Mouse (Mus musculus) kidney, postnatal 0 days (tissue): Measurements from ENCODE around the gene Stub1. TPM values are rescaled to one million over a fixed set of nuclear protein-coding genes. Genes with fewer than 3 reads are reported as not detected.
A peak's percentile ranks its signal among the peaks of the same experiment; 100 is the strongest.

Experiments used
- ATAC-seq: fragments of 200-750 bp; cut with Nextera tagmentation; replicated peaks from 2 replicates; pipeline ENCODE4 v1.8.0; 2017; ENCODE audit warnings: low read depth, moderate number of reproducible peaks, moderate TSS enrichment, moderate library complexity; ENCODE audit not compliant: low FRiP score
- DNase-seq: peaks from one replicate; pipeline ENCODE4 v3.0.0-alpha.2; 2016; ENCODE audit warnings: low spot score
- H3K27ac ChIP-seq: fragments of 300-500 bp; sonication (generic); 2 replicates; pipeline ENCODE4 v1.5.1; 2014; ENCODE audit warnings: mild to moderate bottlenecking
- H3K27me3 ChIP-seq: fragments of 300-500 bp; sonication (generic); 2 replicates; pipeline ENCODE4 v1.6.1; 2014; ENCODE audit warnings: low read length, mixed read lengths; ENCODE audit not compliant: insufficient read depth
- H3K36me3 ChIP-seq: fragments of 300-500 bp; sonication (generic); 2 replicates; pipeline ENCODE4 v1.6.1; 2014; ENCODE audit warnings: low read length, mixed read lengths; ENCODE audit not compliant: insufficient read depth
- H3K4me1 ChIP-seq: fragments of 300-500 bp; sonication (generic); replicated peaks from 2 replicates; pipeline ENCODE4 v1.6.1; 2014; ENCODE audit warnings: antibody characterized with exemption, low read length, mixed read lengths; ENCODE audit not compliant: insufficient read depth
- H3K4me2 ChIP-seq: fragments of 300-500 bp; sonication (generic); 2 replicates; pipeline ENCODE4 v1.6.1; 2014; ENCODE audit warnings: mild to moderate bottlenecking, low read length, moderate library complexity, mixed read lengths
- H3K4me3 ChIP-seq: fragments of 300-500 bp; sonication (generic); replicated peaks from 2 replicates; pipeline ENCODE4 v1.5.1; 2014; ENCODE audit warnings: low read depth, low read length
- H3K9ac ChIP-seq: fragments of 300-500 bp; sonication (generic); 2 replicates; pipeline ENCODE4 v1.6.1; 2014; ENCODE audit warnings: low read depth, low read length
- H3K9me3 ChIP-seq: fragments of 300-500 bp; sonication (generic); replicated peaks from 2 replicates; pipeline ENCODE4 v1.6.1; 2016; ENCODE audit warnings: low read length, inconsistent platforms, mixed read lengths
- CTCF ChIP-seq: IDR thresholded peaks from 2 replicates; pipeline ENCODE4 v1.5.1; 2016; ENCODE audit warnings: antibody characterized with exemption, low read depth, mild to moderate bottlenecking, moderate library complexity
- WGBS: fragments of 180-500 bp; shearing (Covaris S2); extraction: QIAGEN DNeasy Blood & Tissue Kit; methylation state at CpG from one replicate; pipeline ENCODE4 v1.1.7; 2014; 5-methylcytosine and 5-hydroxymethylcytosine counted together
- polyA plus RNA-seq: library from polyadenylated mRNA; unstranded; fragments of >200 nt; fragmentation: Nextera tagmentation; extraction: Ambion mirVana; gene quantifications from 2 replicates; pipeline ENCODE4 v1.2.1, GENCODE M21; 2015

Gene Stub1
- polyA plus RNA-seq: 267 and 287 TPM in 2 replicates

GRCm38 (mm10) chr17:25833291-25833663, at the start of gene Stub1:
Gene Stub1, minus strand, starts transcription at chr17:25833404.
- Histone ChIP-seq H3K27ac (peak within 1 kb of the TSS; percentile 99), H3K9ac (peak within 1 kb of the TSS; percentile 83), H3K9me3 (no peaks in the 10 kb centered on the region), H3K36me3 (peaks cover 21% of the 10 kb centered on the region; the same call in 1 of the 2 replicates), H3K4me1 (peaks cover 57% of the 10 kb centered on the region), H3K4me3 (peak within 1 kb of the TSS; percentile 81), H3K4me2 (peak within 1 kb of the TSS; percentile 92), H3K27me3 (no peaks in the 10 kb centered on the region)
- DNase-seq (peak; percentile 98), ATAC-seq (peak; percentile 74)
- 1% methylated on average over 24 of the region's 24 CpGs for WGBS
- no peak for TF ChIP-seq CTCF

- no peak for DNase-seq
Measured at GRCm38 (mm10) chr17:25882306-25882705, 49.1 kb upstream of the Stub1 start.

GRCm38 (mm10) chr17:25881691-25882090, 48.5 kb upstream of the Stub1 start:
- H3K9ac ChIP-seq: no peak overlapping the region
- no peak overlapping the region for H3K4me3 ChIP-seq
- H3K9me3 ChIP-seq: no peaks in the 10 kb centered on the region
- H3K4me1 ChIP-seq: 0 out of 2 replicates have a peak, but pooled peaks cover 8% of the 10 kb centered on the region
- no peak for DNase-seq
- ATAC-seq: no peak
- WGBS: 27% methylated on average over 4 of the region's 4 CpGs
- H3K4me2 ChIP-seq: no peak overlapping the region
- TF ChIP-seq CTCF: no peak
- H3K27me3 ChIP-seq: no peaks in the 10 kb centered on the region
- H3K27ac ChIP-seq: no peak overlapping the region
- 0 out of 2 replicates have a peak, but pooled peaks cover 26% of the 10 kb centered on the region for H3K36me3 ChIP-seq

More at GRCm38 (mm10) chr17:25882306-25882705, 49.1 kb upstream of the Stub1 start:
- no peaks in the 10 kb centered on the region for H3K27me3 ChIP-seq
- 0 out of 2 replicates have a peak, but pooled peaks cover 26% of the 10 kb centered on the region for H3K36me3 ChIP-seq
- no peak overlapping the region for H3K27ac ChIP-seq
- TF ChIP-seq CTCF: no peak
- no peak for ATAC-seq
- no peaks in the 10 kb centered on the region for H3K9me3 ChIP-seq
- H3K9ac ChIP-seq: no peak overlapping the region
- 0 out of 2 replicates have a peak, but pooled peaks cover 8% of the 10 kb centered on the region for H3K4me1 ChIP-seq
- no peak overlapping the region for H3K4me2 ChIP-seq
- no peak overlapping the region for H3K4me3 ChIP-seq
- 36% methylated on average over 5 of the region's 5 CpGs for WGBS

- Histone ChIP-seq H3K27ac (no peak overlapping the region), H3K36me3 (0 out of 2 replicates have a peak, but pooled peaks cover 26% of the 10 kb centered on the region), H3K9ac (no peak overlapping the region), H3K4me1 (peaks cover 14% of the 10 kb centered on the region), H3K9me3 (no peaks in the 10 kb centered on the region), H3K27me3 (no peaks in the 10 kb centered on the region), H3K4me3 (no peak overlapping the region), H3K4me2 (no peak overlapping the region)
- DNase-seq: no peak
- WGBS: 19% methylated on average over 5 of the region's 5 CpGs
- no peak for ATAC-seq
- no peak for TF ChIP-seq CTCF
Measured at GRCm38 (mm10) chr17:25880913-25881641, 47.9 kb upstream of the Stub1 start.

- no peak within 1 kb of the TSS for H3K27ac ChIP-seq
- DNase-seq (peak; percentile 22), ATAC-seq (no peak)
- H3K9ac ChIP-seq: no peak within 1 kb of the TSS
- TF ChIP-seq CTCF: no peak
- no peak within 1 kb of the TSS for H3K4me2 ChIP-seq
- no peak within 1 kb of the TSS for H3K4me3 ChIP-seq
- H3K27me3 ChIP-seq: no peaks in the 10 kb centered on the region
- H3K36me3 ChIP-seq: 0 out of 2 replicates have a peak, but pooled peaks cover 26% of the 10 kb centered on the region
- no peaks in the 10 kb centered on the region for H3K9me3 ChIP-seq
- 29% methylated on average over 5 of the region's 5 CpGs for WGBS
- peaks cover 17% of the 10 kb centered on the region for H3K4me1 ChIP-seq
Measured at GRCm38 (mm10) chr17:25880196-25880910, 47.1 kb upstream of the Stub1 start, which contains the start of gene Wfikkn1. Gene Wfikkn1, minus strand, starts transcription at chr17:25880858.

- 58% methylated on average over 8 of the region's 8 CpGs for WGBS
- Histone ChIP-seq H3K36me3 (0 out of 2 replicates have a peak, but pooled peaks cover 26% of the 10 kb centered on the region), H3K4me3 (no peak overlapping the region), H3K9ac (no peak overlapping the region), H3K4me1 (peaks cover 17% of the 10 kb centered on the region), H3K9me3 (no peaks in the 10 kb centered on the region), H3K27me3 (no peaks in the 10 kb centered on the region), H3K27ac (no peak overlapping the region), H3K4me2 (no peak overlapping the region)
- DNase-seq (no peak), ATAC-seq (no peak)
- no peak for TF ChIP-seq CTCF
Measured at GRCm38 (mm10) chr17:25879750-25880149, 46.5 kb upstream of the Stub1 start.
